Mouse (Mus musculus): ENCODE measurements around the gene Spred3. TPM values are rescaled to one million over a fixed set of nuclear protein-coding genes. Genes with fewer than 3 reads are reported as not detected.
"Not testable (repeated sequence)": the region's sequence is repeated elsewhere in the genome, so short reads cannot be mapped to it uniquely, and the experiment has no call there.

Gene Spred3
- polyA plus RNA-seq, 1 experiment from 2014 or later, result 3.6 TPM

GRCm38 (mm10) chr7:29162294-29162693 is 7.9 kb downstream of the Spred3 start:
- Histone ChIP-seq H3K36me3 (peaks cover 36% of the 10 kb centered on the region), H3K27me3 (ENCODE audit: insufficient read depth, poor library complexity, severe bottlenecking) (peaks cover 47% of the 10 kb centered on the region), H3K27ac (no peak overlapping the region), H3K4me3 (no peak overlapping the region), H3K9me3 (no peaks in the 10 kb centered on the region), H3K4me1 (replicated peaks) (peaks cover 33% of the 10 kb centered on the region)
- WGBS, result 77% methylated on average over 5 of the region's 5 CpGs
- DNase-seq (ENCODE audit: low spot score), result no peak

- peaks cover 49% of the 10 kb centered on the region for H3K4me1 ChIP-seq (replicated peaks)
- 0 out of 2 replicates have a peak overlapping the region, but pooled peaks have one; percentile 2 for H3K4me3 ChIP-seq
- H3K36me3 ChIP-seq, result peaks cover 34% of the 10 kb centered on the region
- H3K9me3 ChIP-seq, result peaks cover 7% of the 10 kb centered on the region; the same call in 1 of the 2 replicates
- WGBS, result 2% methylated on average over 5 of the region's 5 CpGs
- H3K27me3 ChIP-seq (ENCODE audit: insufficient read depth, poor library complexity, severe bottlenecking), result peaks cover 39% of the 10 kb centered on the region
- DNase-seq (ENCODE audit: low spot score), result no peak
- peak overlapping the region; percentile 17; the same call in 1 of the 2 replicates for H3K27ac ChIP-seq
Measured at GRCm38 (mm10) chr7:29158264-29158663, 11.9 kb downstream of the Spred3 start.

GRCm38 (mm10) chr7:29155838-29156782 is 14.1 kb downstream of the Spred3 start, which contains the start of gene Fam98c:
Gene Fam98c, minus strand, starts transcription at chr7:29156234.
- Histone ChIP-seq H3K9me3 (peaks cover 7% of the 10 kb centered on the region; the same call in 1 of the 2 replicates), H3K4me3 (peak within 1 kb of the TSS; percentile 71), H3K27me3 (ENCODE audit: insufficient read depth, poor library complexity, severe bottlenecking) (peaks cover 30% of the 10 kb centered on the region), H3K4me1 (replicated peaks) (peaks cover 33% of the 10 kb centered on the region), H3K27ac (peak within 1 kb of the TSS; percentile 88), H3K36me3 (peaks cover 16% of the 10 kb centered on the region; the same call in 1 of the 2 replicates)
- DNase-seq (ENCODE audit: low spot score), result peak; percentile 85
- 3% methylated on average over 68 of the region's 68 CpGs for WGBS

- Histone ChIP-seq H3K4me3 (peak overlapping the region; percentile 71), H3K9me3 (peaks cover 7% of the 10 kb centered on the region; the same call in 1 of the 2 replicates), H3K27ac (peak overlapping the region; percentile 88), H3K36me3 (peaks cover 12% of the 10 kb centered on the region; the same call in 1 of the 2 replicates), H3K27me3 (ENCODE audit: insufficient read depth, poor library complexity, severe bottlenecking) (peaks cover 28% of the 10 kb centered on the region), H3K4me1 (replicated peaks) (peaks cover 33% of the 10 kb centered on the region)
- WGBS, result 7% methylated on average over 37 of the region's 37 CpGs
- DNase-seq (ENCODE audit: low spot score), result peak; percentile 88
Measured at GRCm38 (mm10) chr7:29155196-29155837, 14.9 kb downstream of the Spred3 start.

- Histone ChIP-seq H3K36me3 (peaks cover 12% of the 10 kb centered on the region; the same call in 1 of the 2 replicates), H3K27me3 (ENCODE audit: insufficient read depth, poor library complexity, severe bottlenecking) (peaks cover 16% of the 10 kb centered on the region), H3K9me3 (peaks cover 7% of the 10 kb centered on the region; the same call in 1 of the 2 replicates), H3K4me1 (replicated peaks) (peaks cover 31% of the 10 kb centered on the region), H3K4me3 (no peak overlapping the region), H3K27ac (no peak overlapping the region)
- 93% methylated on average over 14 of the region's 14 CpGs for WGBS
- no peak for DNase-seq (ENCODE audit: low spot score)
Measured at GRCm38 (mm10) chr7:29154018-29154720, 16.0 kb downstream of the Spred3 start.

- Histone ChIP-seq H3K4me3 (no peak overlapping the region), H3K9me3 (peaks cover 7% of the 10 kb centered on the region; the same call in 1 of the 2 replicates), H3K27me3 (ENCODE audit: insufficient read depth, poor library complexity, severe bottlenecking) (no peaks in the 10 kb centered on the region; the same call in 1 of the 2 replicates), H3K27ac (no peak overlapping the region), H3K4me1 (replicated peaks) (peaks cover 25% of the 10 kb centered on the region), H3K36me3 (peaks cover 12% of the 10 kb centered on the region; the same call in 1 of the 2 replicates)
- WGBS, result 66% methylated on average over 10 of the region's 10 CpGs
- DNase-seq (ENCODE audit: low spot score), result no peak
Measured at GRCm38 (mm10) chr7:29151486-29151885, 18.7 kb downstream of the Spred3 start.

GRCm38 (mm10) chr7:29148771-29149170 is 21.4 kb downstream of the Spred3 start:
- 88% methylated on average over 15 of the region's 15 CpGs for WGBS
- Histone ChIP-seq H3K9me3 (no peaks in the 10 kb centered on the region), H3K4me1 (replicated peaks) (peaks cover 9% of the 10 kb centered on the region; the same call in 1 of the 2 replicates), H3K27me3 (ENCODE audit: insufficient read depth, poor library complexity, severe bottlenecking) (no peaks in the 10 kb centered on the region), H3K27ac (no peak overlapping the region), H3K36me3 (0 out of 2 replicates have a peak, but pooled peaks cover 6% of the 10 kb centered on the region), H3K4me3 (no peak overlapping the region)
- no peak for DNase-seq (ENCODE audit: low spot score)

GRCm38 (mm10) chr7:29146625-29147367 is 23.4 kb downstream of the Spred3 start:
- Histone ChIP-seq H3K27me3 (ENCODE audit: insufficient read depth, poor library complexity, severe bottlenecking) (no peaks in the 10 kb centered on the region), H3K9me3 (no peaks in the 10 kb centered on the region), H3K4me1 (replicated peaks) (peaks cover 9% of the 10 kb centered on the region; the same call in 1 of the 2 replicates), H3K27ac (no peak overlapping the region), H3K4me3 (no peak overlapping the region), H3K36me3 (no peaks in the 10 kb centered on the region)
- 87% methylated on average over 7 of the region's 7 CpGs for WGBS
- DNase-seq (ENCODE audit: low spot score), result no peak

GRCm38 (mm10) chr7:29144006-29144405 is 26.2 kb downstream of the Spred3 start:
- WGBS, result 91% methylated on average over 4 of the region's 4 CpGs
- Histone ChIP-seq H3K27ac (no peak overlapping the region), H3K4me3 (no peak overlapping the region), H3K36me3 (no peaks in the 10 kb centered on the region), H3K27me3 (ENCODE audit: insufficient read depth, poor library complexity, severe bottlenecking) (no peaks in the 10 kb centered on the region), H3K9me3 (no peaks in the 10 kb centered on the region), H3K4me1 (replicated peaks) (peaks cover 9% of the 10 kb centered on the region; the same call in 1 of the 2 replicates)
- DNase-seq (ENCODE audit: low spot score), result no peak

- no peaks in the 10 kb centered on the region for H3K9me3 ChIP-seq
- DNase-seq (ENCODE audit: low spot score), result no peak
- H3K27me3 ChIP-seq (ENCODE audit: insufficient read depth, poor library complexity, severe bottlenecking), result peaks cover 4% of the 10 kb centered on the region; the same call in 1 of the 2 replicates
- H3K4me3 ChIP-seq, result no peak overlapping the region
- 88% methylated on average over 8 of the region's 8 CpGs for WGBS
- H3K27ac ChIP-seq, result no peak overlapping the region
- no peaks in the 10 kb centered on the region for H3K36me3 ChIP-seq
- H3K4me1 ChIP-seq (replicated peaks), result peaks cover 6% of the 10 kb centered on the region; the same call in 1 of the 2 replicates
Measured at GRCm38 (mm10) chr7:29141416-29141815, 28.8 kb downstream of the Spred3 start.

- peaks cover 20% of the 10 kb centered on the region for H3K4me1 ChIP-seq (replicated peaks)
- H3K27me3 ChIP-seq (ENCODE audit: insufficient read depth, poor library complexity, severe bottlenecking), result peaks cover 22% of the 10 kb centered on the region
- H3K4me3 ChIP-seq; H3K27ac ChIP-seq; DNase-seq (ENCODE audit: low spot score); H3K9me3 ChIP-seq; H3K36me3 ChIP-seq: not testable (repeated sequence)
- 90% methylated on average over 4 of the region's 4 CpGs for WGBS
Measured at GRCm38 (mm10) chr7:29139237-29139636, 31.0 kb downstream of the Spred3 start.

Data from hindbrain, embryonic 10.5 days (tissue).